Mouse (Mus musculus): ENCODE data around the gene Cttnbp2nl.

The Cttnbp2nl gene

DNA sequence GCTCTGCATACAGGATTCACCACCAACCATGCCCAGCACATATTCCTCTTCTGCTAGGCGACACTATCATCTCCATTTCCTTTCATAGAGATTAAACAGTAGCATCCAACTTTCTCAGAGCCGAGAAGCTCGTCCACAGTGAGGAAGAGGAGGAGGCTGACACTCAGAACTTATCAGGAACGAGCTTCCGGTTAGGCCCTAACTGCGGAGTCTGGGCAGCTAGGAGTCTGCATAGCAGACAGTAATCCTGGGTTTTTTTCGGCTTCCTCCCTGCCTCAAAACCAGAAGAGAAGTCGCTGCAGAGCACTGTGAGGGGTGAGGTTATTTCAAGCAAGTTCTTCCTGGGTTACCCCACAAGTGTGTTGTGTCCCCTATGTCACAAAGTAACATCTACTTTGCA, 35.6 kb downstream of the Cttnbp2nl start:
- intact Hi-C loops (cut with DNase I) = no loop called here

DNA sequence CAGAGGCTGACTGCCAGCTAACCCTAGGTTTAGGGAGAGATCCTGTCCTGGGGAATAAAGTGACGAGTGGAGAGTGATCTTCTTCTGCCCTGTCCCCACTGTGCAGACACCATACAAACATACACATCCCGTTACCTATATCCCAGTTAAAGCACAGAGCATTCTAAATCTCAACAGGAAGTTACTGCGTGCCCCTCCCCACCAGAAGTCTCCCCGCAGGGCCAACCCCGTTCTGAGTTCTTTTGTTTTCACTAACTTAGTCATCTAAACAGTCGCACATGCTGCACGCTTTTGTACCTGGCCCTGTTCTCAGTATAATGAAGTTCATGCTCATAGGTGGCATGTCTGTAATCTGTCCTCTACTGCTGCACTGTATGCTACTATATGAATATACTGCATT, 36.7 kb downstream of the Cttnbp2nl start:
- intact Hi-C loops (cut with DNase I) = no loop called here

DNA sequence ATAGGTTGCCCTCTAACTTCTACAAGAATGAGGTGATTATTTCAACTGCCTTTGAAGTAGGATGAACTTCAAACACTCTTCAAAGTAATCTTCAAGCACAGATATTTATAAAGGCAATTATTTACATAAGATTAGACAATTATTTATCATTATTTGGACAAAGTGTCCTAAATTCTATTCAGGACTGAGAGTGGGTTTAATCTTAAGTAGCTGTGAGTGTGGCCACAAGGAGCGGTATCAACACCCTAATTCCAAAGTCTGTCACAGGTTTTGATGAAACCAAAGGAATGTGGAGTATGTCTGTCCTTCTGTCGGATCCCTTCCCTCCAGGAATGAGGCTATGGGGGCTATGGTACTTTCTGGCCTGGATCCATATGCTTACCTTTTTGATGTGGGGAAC, 38.0 kb downstream of the Cttnbp2nl start:
- intact Hi-C loops (cut with DNase I) = no loop called here

- intact Hi-C loops (cut with DNase I) = no loop called here
These were observed 40.1 kb downstream of the Cttnbp2nl start for GRCm38 (mm10) chr3:105012696-105013313.

DNA sequence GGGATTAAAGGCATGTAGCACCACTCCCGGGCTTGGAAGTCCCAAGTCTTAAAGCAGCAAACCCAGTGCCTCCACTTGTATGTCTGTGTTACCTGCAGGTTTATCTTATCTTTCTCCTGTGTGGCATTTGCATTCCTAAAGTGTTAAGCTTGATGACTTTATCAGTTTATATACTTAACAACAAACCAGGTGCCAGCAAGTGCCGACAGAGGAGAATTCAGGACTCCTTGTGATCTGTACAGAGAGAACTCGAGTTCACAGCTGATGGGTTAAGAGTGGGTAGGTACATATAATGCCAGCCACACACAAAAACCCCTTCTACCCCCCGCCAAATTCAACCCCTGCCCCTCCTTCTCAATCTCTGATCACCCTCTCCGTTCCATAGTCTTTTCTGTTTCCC, 41.1 kb downstream of the Cttnbp2nl start:
- intact Hi-C loops (cut with DNase I) = no loop called here

DNA sequence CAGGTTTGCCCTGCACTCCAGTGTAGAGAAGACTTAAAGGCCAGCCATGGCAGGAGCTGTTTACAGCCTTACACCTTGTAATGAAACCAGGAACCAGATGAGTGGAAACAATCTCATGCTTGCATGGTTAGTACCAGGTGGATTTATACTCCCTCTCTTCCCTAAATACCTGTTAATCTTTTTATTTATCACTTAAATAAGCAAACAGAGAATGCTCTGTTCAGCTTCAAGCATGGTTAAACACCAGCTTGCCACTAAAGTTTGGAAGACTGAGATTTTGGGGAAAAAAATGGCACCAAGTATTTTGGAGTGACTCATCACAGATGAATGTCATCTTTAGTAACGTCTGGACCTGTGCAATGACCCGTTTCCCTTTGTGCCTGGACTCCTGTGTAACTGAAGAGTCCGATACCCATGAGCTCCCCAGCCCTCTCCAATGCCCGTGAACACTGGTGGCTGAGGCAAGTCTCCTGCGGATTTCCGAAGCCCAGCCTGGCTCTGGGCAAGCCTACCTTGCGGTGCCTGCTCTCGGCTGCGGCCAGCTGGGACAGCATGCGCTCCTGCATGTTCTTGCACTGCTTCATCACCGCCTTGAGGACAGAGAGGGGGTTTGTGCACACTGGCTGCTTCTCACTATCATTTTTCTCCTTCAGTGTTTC, 42.1 kb downstream of the Cttnbp2nl start:
- intact Hi-C loops (cut with DNase I) = no loop called here

- intact Hi-C loops (cut with DNase I) = no loop called here
These were observed 44.9 kb downstream of the Cttnbp2nl start for GRCm38 (mm10) chr3:105008070-105008469.

- intact Hi-C loops (cut with DNase I) = no loop called here
These were observed 46.8 kb downstream of the Cttnbp2nl start for GRCm38 (mm10) chr3:105006101-105006500.

DNA sequence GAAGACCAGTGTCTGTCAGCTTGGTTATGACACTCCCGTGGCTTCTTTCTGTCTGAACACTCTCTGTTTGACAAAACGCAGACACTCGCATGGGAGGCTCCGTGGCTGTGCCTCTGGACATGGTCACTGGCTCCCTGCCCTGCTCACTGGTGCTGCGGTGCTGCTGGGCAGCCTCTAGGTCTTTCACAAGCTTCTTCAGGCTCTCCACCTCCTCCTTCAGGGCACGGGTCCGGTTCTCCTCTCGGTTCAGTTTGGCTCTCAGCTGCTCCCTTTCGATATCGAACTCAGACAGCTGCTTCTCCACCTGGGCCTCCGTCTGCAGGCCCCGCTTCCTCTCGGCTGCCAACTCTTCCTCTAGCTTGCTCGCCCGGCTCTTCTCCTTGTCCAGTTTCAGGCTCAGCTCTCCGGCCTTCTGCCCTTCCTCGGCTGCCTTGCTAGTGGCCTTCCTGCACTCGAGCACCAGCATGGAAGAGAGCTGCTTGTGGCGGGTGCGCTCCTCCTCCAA, 47.3 kb downstream of the Cttnbp2nl start:
- intact Hi-C loops (cut with DNase I) = no loop called here

GRCm38 (mm10) chr3:105005011-105005410, 47.9 kb downstream of the Cttnbp2nl start:
- intact Hi-C loops (cut with DNase I) = no loop called here

GRCm38 (mm10) chr3:105003960-105004463, 48.9 kb downstream of the Cttnbp2nl start:
- intact Hi-C loops (cut with DNase I) = no loop called here

GRCm38 (mm10) chr3:105001374-105001773, 51.6 kb downstream of the Cttnbp2nl start:
- intact Hi-C loops (cut with DNase I) = no loop called here

DNA sequence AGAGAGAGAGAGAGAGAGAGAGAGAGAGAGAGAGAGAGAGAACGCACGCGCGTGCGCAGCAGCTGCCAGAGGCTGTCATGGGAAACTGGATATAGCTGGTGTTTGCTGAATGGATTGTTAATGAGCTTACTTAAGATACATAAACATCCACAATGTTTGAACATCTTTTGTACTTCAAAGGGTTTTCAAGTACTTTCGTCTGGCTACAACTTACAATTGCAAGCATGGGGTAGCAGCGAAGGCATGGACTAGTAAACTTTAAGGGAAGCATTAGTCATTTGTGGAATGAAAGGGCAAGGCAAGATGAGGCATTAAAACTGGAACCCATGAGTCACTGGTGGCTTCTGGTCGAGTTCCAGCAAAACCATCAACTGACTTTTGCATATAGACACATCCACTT, 52.4 kb downstream of the Cttnbp2nl start:
- intact Hi-C loops (cut with DNase I) = no loop called here

GRCm38 (mm10) chr3:104997563-104997962, 55.4 kb downstream of the Cttnbp2nl start:
- intact Hi-C loops (cut with DNase I) = no loop called here

GRCm38 (mm10) chr3:104995707-104996106, 57.2 kb downstream of the Cttnbp2nl start:
- intact Hi-C loops (cut with DNase I) = no loop called here

- intact Hi-C loops (cut with DNase I) = no loop called here
These were observed 58.5 kb downstream of the Cttnbp2nl start for GRCm38 (mm10) chr3:104994415-104994841.

GRCm38 (mm10) chr3:104993800-104994199, 59.1 kb downstream of the Cttnbp2nl start:
- intact Hi-C loops (cut with DNase I) = no loop called here

DNA sequence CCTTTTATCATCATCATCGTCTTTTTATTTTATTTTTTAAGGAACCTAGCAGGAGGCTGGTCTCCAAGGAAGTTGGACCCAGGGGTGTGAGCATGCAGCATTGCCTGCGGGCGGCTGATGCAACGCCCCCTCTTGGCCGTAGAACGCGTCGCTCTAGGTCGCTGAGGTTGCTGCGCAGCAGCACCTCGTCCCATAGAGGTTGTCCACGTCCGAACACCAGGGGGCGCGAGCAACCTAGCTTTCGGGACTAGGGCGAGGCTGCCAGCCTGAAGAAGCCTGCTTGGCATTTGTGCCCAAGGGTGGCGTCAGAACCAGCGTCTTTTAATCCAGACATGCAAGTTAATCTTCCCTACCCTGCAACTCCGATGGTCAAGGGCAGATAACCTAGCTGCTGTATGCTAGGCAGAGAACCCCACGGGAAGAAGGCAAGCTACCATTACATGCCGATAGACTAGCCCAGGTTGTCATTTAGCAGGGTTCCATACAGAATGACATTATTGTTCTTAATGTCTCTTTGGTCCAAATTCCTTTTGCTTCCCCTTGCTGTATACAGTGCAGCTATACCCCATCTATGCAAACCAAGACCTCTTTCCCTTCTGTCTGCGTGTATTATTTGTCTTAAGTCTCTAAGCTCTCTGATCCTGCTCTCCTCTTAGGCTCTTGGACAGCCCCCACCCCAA, 60.1 kb downstream of the Cttnbp2nl start:
- intact Hi-C loops (cut with DNase I) = loop anchor here (1.0 kb wide), 1 partner anchor 66 kb away; no protein-coding TSS in a partner anchor

DNA sequence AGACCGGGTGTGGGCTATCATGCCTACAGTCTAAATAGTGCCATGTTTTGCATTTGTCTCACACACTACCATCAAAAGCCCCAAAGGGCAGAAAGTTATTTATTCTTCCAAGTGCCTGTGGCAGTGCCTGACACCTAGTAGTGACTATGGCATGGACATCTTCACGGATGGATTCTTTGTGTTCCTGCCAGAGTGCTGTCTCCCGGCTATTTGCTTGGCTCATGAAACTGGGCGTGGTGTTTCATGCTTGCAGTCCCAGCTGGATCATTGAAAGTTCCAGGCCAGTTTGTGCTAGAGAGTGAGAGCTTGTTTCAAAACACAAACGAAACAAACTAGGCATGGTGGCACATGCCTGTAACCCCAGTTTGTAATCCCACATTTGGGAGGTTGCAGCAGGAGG, 61.2 kb downstream of the Cttnbp2nl start:
- intact Hi-C loops (cut with DNase I) = loop anchor here (1.0 kb wide), 1 partner anchor 68 kb away; no protein-coding TSS in a partner anchor

DNA sequence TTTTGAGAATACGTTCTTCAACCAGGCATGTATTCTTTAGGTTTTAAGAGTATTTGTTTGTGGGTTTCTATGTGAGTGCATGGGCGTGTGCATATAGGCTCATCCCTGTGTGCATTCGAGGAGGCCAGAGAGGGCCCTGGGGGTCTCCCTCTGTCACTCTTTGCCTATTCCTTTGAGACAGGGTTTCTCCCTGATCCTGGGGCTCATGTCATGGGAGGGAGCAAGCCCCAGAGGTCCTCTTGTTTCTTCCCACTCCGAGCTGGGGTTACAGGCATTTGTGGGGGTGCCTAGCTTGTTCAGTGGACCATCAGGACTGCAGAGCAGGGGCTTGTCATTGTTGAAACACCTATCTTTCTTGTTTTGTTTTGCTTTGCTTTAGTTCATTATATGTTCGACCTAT, 65.1 kb downstream of the Cttnbp2nl start:
- intact Hi-C loops (cut with DNase I) = no loop called here

GRCm38 (mm10) chr3:104979735-104980134, 73.2 kb downstream of the Cttnbp2nl start:
- intact Hi-C loops (cut with DNase I) = no loop called here

All from adrenal gland (tissue).